In genomic region chr8:124782431-124782830, GRCm38 (mm10) we compare ENCODE assay signal across 24 mouse cellular contexts. TPM values are rescaled to one million over a fixed set of nuclear protein-coding genes. Genes with fewer than 3 reads are reported as not detected.
DNase-seq lines count a peak whose midpoint lies in the region; ATAC-seq and TF ChIP-seq lines count a peak whose summit lies in the region.
"Had no signal": no experiment of that assay in that cellular context is flagged by ENCODE, and none has a peak within 500 bp of the region (broad histone marks: within the 10 kb centered on the region; RNA-seq: fewer than 3 reads in every experiment).

No protein-coding gene starts in this region.

- no peak overlapping the region for H3K27ac ChIP-seq in layer of hippocampus, adult 2 months
- H3K27ac ChIP-seq: embryonic facial prominence, embryonic 15.5 days; forebrain, embryonic 10.5 days; hindbrain, embryonic 13.5 days; hindbrain, postnatal 0 days had no signal

- no peak for ATAC-seq in megakaryocyte-erythroid progenitor cell, adult 5-6 weeks (replicated peaks; ENCODE audit: low FRiP score, low TSS enrichment, poor library complexity, severe bottlenecking)
- ATAC-seq: forebrain, embryonic 14.5 days; hindbrain, postnatal 0 days had no signal

- DNase-seq in adrenal gland, adult 2 months = peak; percentile 74
- no peak for DNase-seq in adrenal gland, postnatal 4 days (ENCODE audit: low spot score in 2 of 2)
- DNase-seq in gastrocnemius, postnatal 25 days = peak; percentile 17
- DNase-seq in gastrocnemius, postnatal 10 days = no peak
- peak; percentile 69 for DNase-seq in adrenal gland, adult 8-10 months
- DNase-seq in adrenal gland, postnatal 36 days = peak; percentile 15 to 71
- DNase-seq in layer of hippocampus, adult 2 months (ENCODE audit: low spot score in 2 of 2) = no peak
- DNase-seq: cerebellum, adult 8-10 months; cerebellum, postnatal 14 days; embryo, embryonic 11 days; heart, postnatal 14 days; kidney, adult 11 months had no signal

- TF ChIP-seq CTCF in layer of hippocampus, adult 2 months (conservative IDR thresholded peaks at IDR 0.05) = no peak

- no peak overlapping the region for H3K4me3 ChIP-seq in layer of hippocampus, adult 2 months
- H3K4me3 ChIP-seq: embryonic facial prominence, embryonic 15.5 days; erythroblast, embryonic 14.5 days; forebrain, embryonic 10.5 days; heart, embryonic 15.5 days; hindbrain, embryonic 13.5 days had no signal

RNA-seq across cellular contexts. Expression of gene Trim67, which starts 10.5 kb away (rescaled TPM):
- total RNA-seq in adrenal gland, adult 2 months (2021) = 1 to 10 TPM; 1.4 to 3.5 TPM
- 0.52 and 1.0 TPM in 2 replicates for polyA plus RNA-seq in adrenal gland, adult 2 months (2012; rRNA removed)
- 1 to 10 TPM; 3.9 to 4.5 TPM for total RNA-seq in adrenal gland, postnatal 4 days (2021)
- under 1 TPM; 0.13 to 0.21 TPM for total RNA-seq in gastrocnemius, postnatal 25 days (2021)
- total RNA-seq in gastrocnemius, postnatal 10 days (2021) = under 1 TPM; 0.18 to 0.23 TPM
- total RNA-seq in adrenal gland, adult 8-10 months (2022) = 1 to 10 TPM in 3 of 4 experiments, under 1 TPM in 1; 0.99 to 2.9 (median 1.3) TPM
- 1 to 10 TPM in 1 of 2 experiments, under 1 TPM in 1; 0.86 to 1.0 TPM for total RNA-seq in adrenal gland, postnatal 36 days (2021)
- total RNA-seq in layer of hippocampus, adult 2 months (2021) = 1 to 10 TPM; 2.9 to 3.1 TPM
- total RNA-seq in megakaryocyte-erythroid progenitor cell, adult 5-6 weeks (2014; fragmentation: Nextera tagmentation) = not detected in 2 replicates
- total RNA-seq in megakaryocyte-erythroid progenitor cell, adult 5-6 weeks (2017) = not detected in 2 replicates
- total RNA-seq: common myeloid progenitor, adult 5-6 weeks; granulocyte monocyte progenitor cell, adult 5-6 weeks; hematopoietic stem cell, adult 5-6 weeks had no signal
- polyA plus RNA-seq: erythroblast, embryonic 14.5 days; kidney, embryonic 14.5 days had no signal

RNA-seq across cellular contexts. Expression of gene Fam89a, which starts 30.8 kb away (rescaled TPM):
- under 1 TPM; 0.28 to 0.43 TPM for total RNA-seq in adrenal gland, adult 2 months (2021)
- 1.0 and 1.6 TPM in 2 replicates for polyA plus RNA-seq in adrenal gland, adult 2 months (2012; rRNA removed)
- total RNA-seq in adrenal gland, postnatal 4 days (2021) = 1 to 10 TPM; 1.5 to 1.8 TPM
- total RNA-seq in gastrocnemius, postnatal 25 days (2021) = under 1 TPM; 0.40 to 0.74 TPM
- total RNA-seq in gastrocnemius, postnatal 10 days (2021) = under 1 TPM; 0.70 to 0.94 TPM
- under 1 TPM in 3 of 4 experiments, not detected in 1; 0.42 to 0.73 (median 0.49) TPM for total RNA-seq in adrenal gland, adult 8-10 months (2022)
- total RNA-seq in adrenal gland, postnatal 36 days (2021) = under 1 TPM; 0.20 to 0.23 TPM
- total RNA-seq in layer of hippocampus, adult 2 months (2021) = under 1 TPM; 0.27 to 0.54 TPM
- total RNA-seq in megakaryocyte-erythroid progenitor cell, adult 5-6 weeks (2014; fragmentation: Nextera tagmentation) = not detected in 2 replicates
- not detected in 2 replicates for total RNA-seq in megakaryocyte-erythroid progenitor cell, adult 5-6 weeks (2017)
- total RNA-seq: common myeloid progenitor, adult 5-6 weeks; granulocyte monocyte progenitor cell, adult 5-6 weeks; hematopoietic stem cell, adult 5-6 weeks; hindbrain, postnatal 0 days had no signal
- polyA plus RNA-seq: erythroblast, embryonic 14.5 days had no signal

Comparison
In these comparisons a context has a peak if more than half of its experiments do, and no peak if none do; other contexts are left out.
1. DNase-seq: peak in adrenal gland, adult 2 months (single experiment), gastrocnemius, postnatal 25 days (single experiment), adrenal gland, adult 8-10 months (single experiment) and adrenal gland, postnatal 36 days (2 of 2); none in adrenal gland, postnatal 4 days (0 of 2), gastrocnemius, postnatal 10 days (single experiment) and layer of hippocampus, adult 2 months (0 of 2).